Mouse (Mus musculus): ENCODE results near the gene Akap13. TPM values are rescaled to one million over a fixed set of nuclear protein-coding genes. Genes with fewer than 3 reads are reported as not detected.

Gene Akap13
- total and polyA plus RNA-seq, 2 experiments from 2014 or later, result 34.2 to 113 TPM

DNA sequence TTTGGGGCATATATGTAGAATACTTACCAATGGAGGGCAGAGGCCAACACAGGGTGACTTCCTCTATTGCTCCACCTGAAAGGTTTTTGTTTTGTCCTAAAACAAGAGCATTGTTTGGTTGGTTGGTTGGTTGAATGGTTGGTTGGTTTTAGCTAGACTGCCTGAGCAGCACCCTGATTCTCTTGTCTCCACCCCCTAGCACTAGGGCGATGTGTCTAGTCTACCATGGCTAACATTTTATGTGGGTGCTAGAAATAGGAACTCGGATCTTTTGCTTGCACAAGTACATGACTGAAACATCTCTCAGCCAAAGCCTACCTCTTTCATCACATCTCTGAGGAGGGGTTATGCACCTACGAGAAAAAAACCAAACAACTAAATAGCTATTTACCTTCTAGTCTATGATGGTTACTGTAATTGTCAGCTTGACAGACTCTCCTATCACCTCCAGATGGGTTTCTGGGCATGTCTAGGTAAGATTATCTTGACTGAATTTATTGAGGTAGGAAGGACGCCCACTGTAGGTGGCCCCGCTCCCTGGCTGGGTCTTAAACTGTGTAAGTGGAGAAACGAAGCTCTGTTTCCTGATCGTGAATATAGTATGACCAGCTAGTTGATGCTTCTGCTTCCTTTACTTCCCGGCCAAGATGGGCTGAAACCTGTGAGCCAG lies 134.1 kb downstream of the Akap13 start:
- no peaks in the 10 kb centered on the region for H3K9me3 ChIP-seq (replicated peaks; ENCODE audit: control insufficient read depth, low read length)
- no peak for TF ChIP-seq EP300 (IDR thresholded peaks at IDR 0.05; ENCODE audit: low read depth)
- no peak for TF ChIP-seq CTCF (IDR thresholded peaks at IDR 0.05; ENCODE audit: low read depth)
- no peak for ATAC-seq (ENCODE audit: insufficient read depth, low read depth)
- no peak overlapping the region for H3K27ac ChIP-seq (ENCODE audit: low read depth)
- DNase-seq (ENCODE audit: low spot score), result no peak
- no peaks in the 10 kb centered on the region for H3K36me3 ChIP-seq (replicated peaks; ENCODE audit: control insufficient read depth, insufficient read depth, low read length)
- no peak overlapping the region for H3K4me3 ChIP-seq (ENCODE audit: low read depth, low read length)
- H3K27me3 ChIP-seq (ENCODE audit: control insufficient read depth, insufficient read depth, low read length), result no peaks in the 10 kb centered on the region
- no peak overlapping the region for H3K9ac ChIP-seq (replicated peaks; ENCODE audit: low read depth, low read length)
- H3K4me2 ChIP-seq (ENCODE audit: low read depth, low read length), result no peak overlapping the region
- peaks cover 25% of the 10 kb centered on the region for H3K4me1 ChIP-seq (ENCODE audit: control insufficient read depth, insufficient read depth)
- 91% methylated on average over 8 of the region's 8 CpGs for WGBS

DNA sequence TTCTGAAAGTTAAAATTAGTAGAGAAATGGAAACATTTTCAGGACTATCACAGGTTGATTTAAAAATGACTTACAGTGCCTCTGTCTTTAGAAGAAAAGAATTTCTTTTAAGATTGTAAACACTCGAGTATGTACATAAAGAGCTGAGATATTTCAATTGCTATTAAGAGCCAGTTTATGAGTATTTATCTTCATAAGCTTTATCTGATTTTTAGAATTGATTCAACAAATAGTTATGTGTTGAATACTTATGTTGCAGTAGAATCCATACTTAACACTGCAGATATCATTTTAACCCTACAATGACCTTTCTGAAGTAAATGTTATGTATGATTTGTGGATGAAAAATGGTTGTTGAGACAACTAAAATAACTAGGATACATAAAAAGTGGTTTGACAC lies 136.6 kb downstream of the Akap13 start:
- ATAC-seq (ENCODE audit: insufficient read depth, low read depth) (no peak), DNase-seq (ENCODE audit: low spot score) (no peak)
- Histone ChIP-seq H3K9me3 (replicated peaks; ENCODE audit: control insufficient read depth, low read length) (no peaks in the 10 kb centered on the region), H3K36me3 (replicated peaks; ENCODE audit: control insufficient read depth, insufficient read depth, low read length) (no peaks in the 10 kb centered on the region), H3K27ac (ENCODE audit: low read depth) (no peak overlapping the region), H3K4me3 (ENCODE audit: low read depth, low read length) (no peak overlapping the region), H3K27me3 (ENCODE audit: control insufficient read depth, insufficient read depth, low read length) (no peaks in the 10 kb centered on the region), H3K4me2 (ENCODE audit: low read depth, low read length) (no peak overlapping the region), H3K9ac (replicated peaks; ENCODE audit: low read depth, low read length) (no peak overlapping the region), H3K4me1 (ENCODE audit: control insufficient read depth, insufficient read depth) (peaks cover 21% of the 10 kb centered on the region)
- no peak for TF ChIP-seq CTCF (IDR thresholded peaks at IDR 0.05; ENCODE audit: low read depth)
- TF ChIP-seq EP300 (IDR thresholded peaks at IDR 0.05; ENCODE audit: low read depth), result no peak
- 62% methylated on average over 1 of the region's 1 CpGs for WGBS

DNA sequence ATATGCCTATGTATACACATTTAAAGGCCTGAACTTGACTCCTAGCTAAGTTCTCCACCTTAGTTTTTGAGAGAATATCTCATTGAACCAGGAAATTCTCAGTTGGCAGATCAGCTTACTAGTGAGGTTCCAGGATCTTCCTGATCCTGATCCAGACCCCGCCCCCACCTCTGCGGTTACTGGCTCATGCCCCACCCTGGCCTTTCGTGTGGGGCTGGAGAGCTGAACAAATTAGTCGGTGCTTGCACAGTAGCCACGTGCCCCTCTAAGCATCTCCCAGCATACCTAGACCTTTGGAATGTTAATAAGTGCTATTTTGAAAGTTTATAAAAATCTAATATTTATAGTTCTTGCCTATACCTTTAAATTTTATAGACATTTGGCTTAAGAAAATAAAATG lies 139.5 kb downstream of the Akap13 start:
- ATAC-seq (ENCODE audit: insufficient read depth, low read depth), result no peak
- peaks cover 13% of the 10 kb centered on the region for H3K4me1 ChIP-seq (ENCODE audit: control insufficient read depth, insufficient read depth)
- WGBS, result 64% methylated on average over 5 of the region's 5 CpGs
- no peaks in the 10 kb centered on the region for H3K9me3 ChIP-seq (replicated peaks; ENCODE audit: control insufficient read depth, low read length)
- H3K4me3 ChIP-seq (ENCODE audit: low read depth, low read length), result no peak overlapping the region
- H3K36me3 ChIP-seq (replicated peaks; ENCODE audit: control insufficient read depth, insufficient read depth, low read length), result no peaks in the 10 kb centered on the region
- no peak for TF ChIP-seq EP300 (IDR thresholded peaks at IDR 0.05; ENCODE audit: low read depth)
- TF ChIP-seq CTCF (IDR thresholded peaks at IDR 0.05; ENCODE audit: low read depth), result no peak
- no peak overlapping the region for H3K27ac ChIP-seq (ENCODE audit: low read depth)
- no peak overlapping the region for H3K9ac ChIP-seq (replicated peaks; ENCODE audit: low read depth, low read length)
- no peaks in the 10 kb centered on the region for H3K27me3 ChIP-seq (ENCODE audit: control insufficient read depth, insufficient read depth, low read length)
- no peak overlapping the region for H3K4me2 ChIP-seq (ENCODE audit: low read depth, low read length)
- no peak for DNase-seq (ENCODE audit: low spot score)

DNA sequence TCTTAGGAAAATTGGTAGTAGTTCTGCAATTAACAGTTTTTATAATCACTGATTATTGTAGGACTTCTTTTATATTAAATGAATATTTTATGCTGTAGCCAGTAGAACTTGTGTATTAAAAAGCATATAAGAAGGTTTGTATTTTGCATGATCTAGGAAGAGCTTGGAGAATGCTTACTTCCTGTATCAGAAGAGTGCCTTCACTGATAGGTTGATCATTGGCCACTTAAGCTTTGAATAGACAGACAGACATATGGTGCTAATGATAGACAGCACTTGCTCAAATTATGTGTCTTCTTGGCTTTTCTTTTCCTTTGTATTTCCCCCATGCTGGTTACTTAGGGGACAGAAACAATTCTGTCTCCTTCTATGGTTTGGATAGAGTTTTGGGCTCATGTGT lies 139.9 kb downstream of the Akap13 start:
- TF ChIP-seq EP300 (IDR thresholded peaks at IDR 0.05; ENCODE audit: low read depth) (no peak), CTCF (IDR thresholded peaks at IDR 0.05; ENCODE audit: low read depth) (no peak)
- H3K4me3 ChIP-seq (ENCODE audit: low read depth, low read length), result no peak overlapping the region
- 0 out of 2 replicates have a peak overlapping the region, but pooled peaks have one; percentile 51 for H3K27ac ChIP-seq (ENCODE audit: low read depth)
- H3K9ac ChIP-seq (replicated peaks; ENCODE audit: low read depth, low read length), result no peak overlapping the region
- H3K9me3 ChIP-seq (replicated peaks; ENCODE audit: control insufficient read depth, low read length), result no peaks in the 10 kb centered on the region
- ATAC-seq (ENCODE audit: insufficient read depth, low read depth), result no peak
- H3K4me1 ChIP-seq (ENCODE audit: control insufficient read depth, insufficient read depth), result peaks cover 13% of the 10 kb centered on the region
- no peaks in the 10 kb centered on the region for H3K27me3 ChIP-seq (ENCODE audit: control insufficient read depth, insufficient read depth, low read length)
- peak overlapping the region; percentile 5; the same call in 1 of the 2 replicates for H3K4me2 ChIP-seq (ENCODE audit: low read depth, low read length)
- no peak for DNase-seq (ENCODE audit: low spot score)
- H3K36me3 ChIP-seq (replicated peaks; ENCODE audit: control insufficient read depth, insufficient read depth, low read length), result no peaks in the 10 kb centered on the region

DNA sequence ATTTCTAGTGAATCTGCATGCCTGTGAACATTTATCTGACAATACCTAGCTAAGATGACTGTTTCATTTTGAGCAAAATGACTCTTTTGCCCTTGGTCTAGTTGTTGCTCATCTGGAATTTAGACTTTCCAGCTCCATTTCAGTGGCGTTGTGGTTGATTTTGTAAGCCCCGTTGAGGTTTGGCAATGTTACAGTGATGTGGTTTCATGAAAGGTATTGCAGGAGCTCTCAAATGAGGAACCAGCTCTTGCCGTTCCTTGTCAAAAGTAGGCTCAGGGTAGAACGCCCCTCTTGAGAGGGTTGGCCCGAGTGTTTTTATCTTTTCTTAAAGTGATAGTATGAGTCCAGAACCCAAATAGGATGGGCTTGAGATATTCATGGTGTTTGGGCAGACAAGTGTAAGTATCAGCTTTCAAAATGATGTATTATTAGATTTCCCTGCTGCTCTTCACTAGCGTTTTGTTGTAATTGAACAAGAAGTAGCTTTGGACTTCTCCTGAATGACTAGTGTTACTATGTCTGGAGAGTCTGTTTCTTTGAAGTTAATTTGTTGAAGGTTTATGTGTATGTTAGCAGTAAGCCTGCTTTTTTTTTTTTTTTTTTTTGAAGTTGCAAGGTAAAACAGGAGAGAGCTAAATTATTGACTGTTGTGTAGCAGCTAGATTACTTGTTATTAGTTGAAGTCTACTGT lies 140.9 kb downstream of the Akap13 start:
- Histone ChIP-seq H3K4me2 (ENCODE audit: low read depth, low read length) (peak overlapping the region; percentile 5; the same call in 1 of the 2 replicates), H3K27me3 (ENCODE audit: control insufficient read depth, insufficient read depth, low read length) (no peaks in the 10 kb centered on the region), H3K9ac (replicated peaks; ENCODE audit: low read depth, low read length) (no peak overlapping the region), H3K27ac (ENCODE audit: low read depth) (peak overlapping the region; percentile 51), H3K9me3 (replicated peaks; ENCODE audit: control insufficient read depth, low read length) (no peaks in the 10 kb centered on the region), H3K36me3 (replicated peaks; ENCODE audit: control insufficient read depth, insufficient read depth, low read length) (no peaks in the 10 kb centered on the region), H3K4me1 (ENCODE audit: control insufficient read depth, insufficient read depth) (peaks cover 13% of the 10 kb centered on the region), H3K4me3 (ENCODE audit: low read depth, low read length) (no peak overlapping the region)
- DNase-seq (ENCODE audit: low spot score) (no peak), ATAC-seq (ENCODE audit: insufficient read depth, low read depth) (no peak)
- 35% methylated on average over 6 of the region's 6 CpGs for WGBS
- no peak for TF ChIP-seq EP300 (IDR thresholded peaks at IDR 0.05; ENCODE audit: low read depth)
- TF ChIP-seq CTCF (IDR thresholded peaks at IDR 0.05; ENCODE audit: low read depth), result no peak

All from heart, postnatal 0 days (tissue).